Mouse (Mus musculus) lung, embryonic 16.5 days (tissue): ENCODE measurements around the gene Wdfy3. TPM values are rescaled to one million over a fixed set of nuclear protein-coding genes. Genes with fewer than 3 reads are reported as not detected.

Experiments
- ATAC-seq: fragments of 200-750 bp; cut with Nextera tagmentation; 2 replicates; pipeline ENCODE4 v1.8.0; 2017; ENCODE audit warnings: low read depth, mild to moderate bottlenecking, moderate library complexity
- H3K27ac ChIP-seq: fragments of 300-500 bp; sonication (generic); 2 replicates; pipeline ENCODE4 v1.5.1; 2014; ENCODE audit warnings: mild to moderate bottlenecking, control low read depth, low read length
- H3K27me3 ChIP-seq: fragments of 300-500 bp; sonication (generic); 2 replicates; pipeline ENCODE4 v1.6.1; 2014; ENCODE audit warnings: low read depth, low read length, mixed read lengths; ENCODE audit not compliant: control insufficient read depth, insufficient read depth
- H3K36me3 ChIP-seq: fragments of 300-500 bp; sonication (generic); 2 replicates; pipeline ENCODE4 v1.6.1; 2014; ENCODE audit warnings: low read length; ENCODE audit not compliant: control insufficient read depth, insufficient read depth
- H3K4me1 ChIP-seq: fragments of 300-500 bp; sonication (generic); replicated peaks from 2 replicates; pipeline ENCODE4 v1.6.1; 2014; ENCODE audit warnings: low read length, mixed read lengths; ENCODE audit not compliant: control insufficient read depth, insufficient read depth
- H3K4me2 ChIP-seq: fragments of 300-500 bp; sonication (generic); 2 replicates; pipeline ENCODE4 v1.6.1; 2014; ENCODE audit warnings: low read depth, low read length, control low read depth
- H3K4me3 ChIP-seq: fragments of 300-500 bp; sonication (generic); 2 replicates; pipeline ENCODE4 v1.5.1; 2014; ENCODE audit warnings: mild to moderate bottlenecking, low read length, control low read depth
- H3K9ac ChIP-seq: fragments of 300-500 bp; sonication (generic); 2 replicates; pipeline ENCODE4 v1.6.1; 2014; ENCODE audit warnings: low read length, control low read depth
- H3K9me3 ChIP-seq: fragments of 300-500 bp; sonication (generic); 2 replicates; pipeline ENCODE4 v1.6.1; 2016; ENCODE audit warnings: low read length; ENCODE audit not compliant: control insufficient read depth
- WGBS: fragments of 180-500 bp; shearing (Covaris S2); extraction: QIAGEN DNeasy Blood & Tissue Kit; methylation state at CpG from one replicate; pipeline ENCODE4 v1.1.7; 2014; 5-methylcytosine and 5-hydroxymethylcytosine counted together
- polyA plus RNA-seq: library from polyadenylated mRNA; unstranded; fragments of >200 nt; fragmentation: Nextera tagmentation; extraction: Ambion mirVana; gene quantifications from 2 replicates; pipeline ENCODE4 v1.2.1, GENCODE M21; 2015

The Wdfy3 gene
- polyA plus RNA-seq, 1 experiment from 2014 or later: 12.6 TPM

DNA sequence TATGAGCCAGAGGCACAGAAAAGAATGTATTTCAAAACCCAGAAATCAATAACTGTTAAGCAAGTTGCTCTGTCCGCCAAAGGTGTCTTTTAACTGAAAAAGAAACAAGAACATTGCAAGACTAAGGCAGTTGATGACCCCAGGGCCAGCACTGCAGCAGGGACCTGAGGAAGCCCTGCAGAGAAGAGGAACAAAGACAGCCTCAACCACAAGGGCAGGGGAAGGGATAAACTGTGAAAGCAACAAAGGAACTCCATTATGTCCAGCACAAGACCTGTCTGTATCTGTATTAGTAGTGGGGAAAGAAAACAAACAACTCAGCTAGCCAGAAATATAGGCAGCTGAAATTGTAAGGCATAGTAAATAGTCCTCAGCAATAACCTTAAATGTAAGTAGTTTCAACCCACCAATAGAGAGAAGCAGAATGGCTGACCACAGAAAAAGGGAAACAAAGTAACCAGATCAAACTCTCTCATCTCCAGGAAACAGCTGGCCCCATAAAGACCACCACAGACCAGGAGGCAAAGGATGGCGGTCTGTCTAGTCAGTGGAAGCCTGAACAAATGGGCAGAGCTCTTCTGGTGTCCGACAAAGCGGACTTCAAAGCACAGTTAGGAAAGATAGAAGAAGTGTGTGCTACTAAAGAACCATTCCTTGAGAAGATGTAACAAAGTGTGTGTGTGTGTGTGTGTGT lies 283.7 kb downstream of the Wdfy3 start:
- peaks cover 3% of the 10 kb centered on the region; the same call in 1 of the 2 replicates for H3K4me1 ChIP-seq
- no peak overlapping the region for H3K9ac ChIP-seq
- no peak overlapping the region for H3K4me3 ChIP-seq
- no peaks in the 10 kb centered on the region for H3K27me3 ChIP-seq
- WGBS: 74% methylated on average over 4 of the region's 4 CpGs
- H3K36me3 ChIP-seq: no peaks in the 10 kb centered on the region
- no peak overlapping the region for H3K4me2 ChIP-seq
- H3K9me3 ChIP-seq: no peaks in the 10 kb centered on the region
- no peak for ATAC-seq
- H3K27ac ChIP-seq: no peak overlapping the region

DNA sequence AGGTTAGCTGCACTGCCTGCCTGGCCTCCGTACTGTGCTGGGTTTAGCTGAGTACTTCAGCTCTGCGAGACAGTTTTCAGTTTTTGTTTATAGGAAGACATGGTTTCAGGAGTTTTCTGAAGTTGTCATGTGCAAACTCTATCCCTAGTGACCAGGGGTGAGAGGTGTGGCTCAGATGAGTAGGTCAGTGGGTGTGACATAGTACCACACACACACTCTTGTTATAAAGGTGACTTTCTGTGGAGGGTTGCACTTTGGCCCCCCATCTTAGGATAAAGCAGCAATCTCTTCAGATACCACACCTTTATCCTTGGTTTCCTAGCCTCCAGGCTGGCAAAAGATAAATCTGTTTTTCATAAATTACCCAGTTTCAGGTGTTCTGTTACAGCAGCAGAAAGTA lies 284.9 kb downstream of the Wdfy3 start:
- Histone ChIP-seq H3K4me3 (no peak overlapping the region), H3K4me1 (peaks cover 3% of the 10 kb centered on the region; the same call in 1 of the 2 replicates), H3K9ac (no peak overlapping the region), H3K9me3 (no peaks in the 10 kb centered on the region), H3K36me3 (no peaks in the 10 kb centered on the region), H3K27ac (no peak overlapping the region), H3K27me3 (no peaks in the 10 kb centered on the region), H3K4me2 (no peak overlapping the region)
- WGBS: 53% methylated on average over 2 of the region's 2 CpGs
- no peak for ATAC-seq

DNA sequence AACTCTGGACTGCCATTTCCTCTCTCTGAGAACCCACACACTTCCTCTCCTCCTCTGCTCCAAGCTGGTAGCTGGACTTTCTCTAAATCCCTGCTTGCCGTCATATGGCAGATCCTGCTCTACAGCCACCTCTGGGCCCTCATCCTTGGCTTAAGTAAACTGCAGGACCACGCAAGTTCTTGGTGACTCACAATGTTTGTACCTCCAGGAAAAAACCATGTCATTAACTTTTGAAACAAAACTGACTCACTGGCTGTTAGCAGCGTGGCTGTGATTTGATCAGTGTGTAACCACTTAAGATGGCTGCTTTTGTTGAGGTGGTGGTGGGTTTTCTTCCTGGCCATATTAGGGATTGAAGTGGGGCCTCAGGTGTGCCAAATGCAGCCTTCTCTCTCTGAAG lies 285.4 kb downstream of the Wdfy3 start:
- Histone ChIP-seq H3K27me3 (no peaks in the 10 kb centered on the region), H3K4me2 (no peak overlapping the region), H3K36me3 (no peaks in the 10 kb centered on the region), H3K27ac (no peak overlapping the region), H3K4me1 (peaks cover 7% of the 10 kb centered on the region), H3K9ac (no peak overlapping the region), H3K4me3 (no peak overlapping the region), H3K9me3 (no peaks in the 10 kb centered on the region)
- 46% methylated on average over 3 of the region's 3 CpGs for WGBS
- no peak for ATAC-seq
